Mouse (Mus musculus): Measurements from ENCODE around the gene Btaf1. TPM values are rescaled to one million over a fixed set of nuclear protein-coding genes. Genes with fewer than 3 reads are reported as not detected.

Gene Btaf1
- polyA plus RNA-seq (2015; fragmentation: Nextera tagmentation; extraction: Ambion mirVana): 9.8 and 10.0 TPM in 2 replicates

GRCm38 (mm10) chr19:36925671-36926552 is at the start of gene Btaf1:
Gene Btaf1 (plus strand): TSS chr19:36926079.
- H3K36me3 ChIP-seq: no peaks in the 10 kb centered on the region
- ATAC-seq (ENCODE audit: insufficient read depth, low FRiP score, low read depth): peak; percentile 96

GRCm38 (mm10) chr19:36877329-36877728 is 48.5 kb upstream of the Btaf1 start:
- ATAC-seq (ENCODE audit: insufficient read depth, low FRiP score, low read depth): no peak
- Histone ChIP-seq H3K4me1 (no peaks in the 10 kb centered on the region), H3K4me2 (no peak overlapping the region), H3K27ac (no peak overlapping the region), H3K9ac (no peak overlapping the region), H3K27me3 (replicated peaks) (no peaks in the 10 kb centered on the region), H3K9me3 (no peaks in the 10 kb centered on the region), H3K36me3 (peaks cover 53% of the 10 kb centered on the region), H3K4me3 (replicated peaks) (no peak overlapping the region)

More at GRCm38 (mm10) chr19:36925671-36926552, at the start of gene Btaf1:
- Histone ChIP-seq H3K4me1 (0 out of 2 replicates have a peak, but pooled peaks cover 3% of the 10 kb centered on the region), H3K4me3 (replicated peaks) (peak within 1 kb of the TSS; percentile 95), H3K27me3 (replicated peaks) (no peaks in the 10 kb centered on the region), H3K9me3 (no peaks in the 10 kb centered on the region), H3K4me2 (peak within 1 kb of the TSS; percentile 74), H3K9ac (peak within 1 kb of the TSS; percentile 82), H3K27ac (peak within 1 kb of the TSS; percentile 95)
- under 1% methylated on average over 88 of the region's 98 CpGs for WGBS

- no peaks in the 10 kb centered on the region for H3K9me3 ChIP-seq
- peaks cover 55% of the 10 kb centered on the region for H3K36me3 ChIP-seq
- no peak for ATAC-seq (ENCODE audit: insufficient read depth, low FRiP score, low read depth)
- WGBS: 84% methylated on average over 11 of the region's 11 CpGs
- no peaks in the 10 kb centered on the region for H3K4me1 ChIP-seq
- H3K4me2 ChIP-seq: no peak overlapping the region
- no peak overlapping the region for H3K27ac ChIP-seq
- no peak overlapping the region for H3K9ac ChIP-seq
- no peaks in the 10 kb centered on the region for H3K27me3 ChIP-seq (replicated peaks)
- no peak overlapping the region for H3K4me3 ChIP-seq (replicated peaks)
Measured at GRCm38 (mm10) chr19:36878743-36879495, 47.0 kb upstream of the Btaf1 start.

DNA sequence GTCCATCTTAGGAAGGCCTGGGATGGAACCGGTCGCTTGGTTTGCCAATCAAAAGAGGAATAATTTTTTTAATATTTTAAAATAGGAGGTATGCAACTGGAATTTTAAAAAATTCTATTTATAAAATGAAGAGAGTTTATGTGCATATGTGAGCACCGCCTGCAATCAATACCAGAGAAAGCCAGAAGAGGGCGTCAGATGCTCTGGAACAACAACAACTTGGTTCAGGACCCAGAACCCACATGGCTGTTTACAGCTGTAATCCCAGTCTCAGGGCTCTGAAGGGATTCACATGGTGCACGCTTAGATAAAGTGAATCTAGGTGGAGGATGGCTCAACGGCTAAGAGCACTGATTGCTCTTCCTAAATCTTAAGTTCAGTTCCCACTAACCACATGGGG is 42.8 kb upstream of the Btaf1 start:
- Histone ChIP-seq H3K27me3 (replicated peaks) (no peaks in the 10 kb centered on the region), H3K27ac (no peak overlapping the region), H3K36me3 (peaks cover 52% of the 10 kb centered on the region), H3K9ac (no peak overlapping the region), H3K4me1 (no peaks in the 10 kb centered on the region), H3K4me3 (replicated peaks) (no peak overlapping the region), H3K4me2 (no peak overlapping the region), H3K9me3 (no peaks in the 10 kb centered on the region)
- 76% methylated on average over 6 of the region's 6 CpGs for WGBS
- no peak for ATAC-seq (ENCODE audit: insufficient read depth, low FRiP score, low read depth)

- H3K9me3 ChIP-seq: no peaks in the 10 kb centered on the region
- no peaks in the 10 kb centered on the region for H3K4me1 ChIP-seq
- H3K27ac ChIP-seq: no peak overlapping the region
- peaks cover 57% of the 10 kb centered on the region for H3K36me3 ChIP-seq
- 88% methylated on average over 2 of the region's 2 CpGs for WGBS
- H3K4me2 ChIP-seq: no peak overlapping the region
- no peaks in the 10 kb centered on the region for H3K27me3 ChIP-seq (replicated peaks)
- ATAC-seq (ENCODE audit: insufficient read depth, low FRiP score, low read depth): no peak
- H3K9ac ChIP-seq: no peak overlapping the region
- H3K4me3 ChIP-seq (replicated peaks): no peak overlapping the region
Measured at GRCm38 (mm10) chr19:36886316-36886715, 39.6 kb upstream of the Btaf1 start.

- ATAC-seq (ENCODE audit: insufficient read depth, low FRiP score, low read depth): no peak
- no peaks in the 10 kb centered on the region for H3K27me3 ChIP-seq (replicated peaks)
- 79% methylated on average over 3 of the region's 3 CpGs for WGBS
- no peaks in the 10 kb centered on the region for H3K9me3 ChIP-seq
- no peak overlapping the region for H3K27ac ChIP-seq
- H3K4me1 ChIP-seq: no peaks in the 10 kb centered on the region
- no peak overlapping the region for H3K4me3 ChIP-seq (replicated peaks)
- H3K9ac ChIP-seq: no peak overlapping the region
- H3K36me3 ChIP-seq: peaks cover 57% of the 10 kb centered on the region
- no peak overlapping the region for H3K4me2 ChIP-seq
Measured at GRCm38 (mm10) chr19:36887706-36888105, 38.2 kb upstream of the Btaf1 start.

GRCm38 (mm10) chr19:36891746-36892145 is 34.1 kb upstream of the Btaf1 start:
- 94% methylated on average over 3 of the region's 3 CpGs for WGBS
- peaks cover 39% of the 10 kb centered on the region for H3K36me3 ChIP-seq

DNA sequence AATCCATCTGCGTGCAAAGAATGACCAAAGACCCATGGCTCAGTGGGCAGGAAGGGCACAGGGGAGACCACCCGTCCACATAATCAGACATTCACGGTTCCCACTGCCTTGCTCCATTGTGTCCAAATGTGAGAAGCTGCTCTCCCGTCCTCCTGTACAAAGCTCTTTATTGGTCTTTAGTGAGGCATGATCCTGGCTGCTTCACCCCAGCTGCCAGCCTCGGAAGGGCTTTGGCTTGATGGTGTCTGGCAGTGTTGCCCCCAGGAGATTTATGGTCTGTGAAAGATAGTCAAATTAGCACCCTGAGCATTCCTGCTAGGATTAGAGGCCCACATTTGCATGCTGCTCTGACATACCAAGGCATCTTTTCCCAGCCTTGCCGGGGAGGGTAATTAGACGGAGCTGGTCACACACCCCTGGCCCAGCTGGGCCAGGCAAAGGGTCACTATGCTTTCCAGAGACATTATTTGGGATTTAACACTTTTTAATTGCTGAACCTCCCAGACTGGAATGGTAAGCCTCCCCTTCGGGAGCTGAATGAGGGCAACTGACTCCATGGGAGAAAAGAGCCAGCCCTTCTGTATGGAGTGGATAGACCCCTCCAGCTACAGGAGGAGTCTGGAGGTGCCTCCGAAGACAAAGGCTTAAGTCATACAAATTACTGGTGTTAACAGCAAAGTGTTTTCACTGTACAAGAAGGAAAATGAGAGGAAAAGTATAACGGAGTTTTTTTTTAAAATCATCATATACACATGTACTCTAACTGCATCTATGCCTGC is 28.9 kb upstream of the Btaf1 start:
- ATAC-seq (ENCODE audit: insufficient read depth, low FRiP score, low read depth): no peak
- Histone ChIP-seq H3K27me3 (replicated peaks) (no peaks in the 10 kb centered on the region), H3K27ac (no peak overlapping the region), H3K4me2 (no peak overlapping the region), H3K4me1 (no peaks in the 10 kb centered on the region), H3K9ac (no peak overlapping the region), H3K36me3 (peaks cover 8% of the 10 kb centered on the region; the same call in 1 of the 2 replicates), H3K9me3 (no peaks in the 10 kb centered on the region), H3K4me3 (replicated peaks) (no peak overlapping the region)
- WGBS: 27% methylated on average over 10 of the region's 10 CpGs

More at GRCm38 (mm10) chr19:36891746-36892145, 34.1 kb upstream of the Btaf1 start:
- no peak overlapping the region for H3K9ac ChIP-seq
- H3K4me3 ChIP-seq (replicated peaks): no peak overlapping the region
- no peaks in the 10 kb centered on the region for H3K27me3 ChIP-seq (replicated peaks)
- no peak for ATAC-seq (ENCODE audit: insufficient read depth, low FRiP score, low read depth)
- no peak overlapping the region for H3K27ac ChIP-seq
- no peaks in the 10 kb centered on the region for H3K4me1 ChIP-seq
- no peak overlapping the region for H3K4me2 ChIP-seq
- no peaks in the 10 kb centered on the region for H3K9me3 ChIP-seq

DNA sequence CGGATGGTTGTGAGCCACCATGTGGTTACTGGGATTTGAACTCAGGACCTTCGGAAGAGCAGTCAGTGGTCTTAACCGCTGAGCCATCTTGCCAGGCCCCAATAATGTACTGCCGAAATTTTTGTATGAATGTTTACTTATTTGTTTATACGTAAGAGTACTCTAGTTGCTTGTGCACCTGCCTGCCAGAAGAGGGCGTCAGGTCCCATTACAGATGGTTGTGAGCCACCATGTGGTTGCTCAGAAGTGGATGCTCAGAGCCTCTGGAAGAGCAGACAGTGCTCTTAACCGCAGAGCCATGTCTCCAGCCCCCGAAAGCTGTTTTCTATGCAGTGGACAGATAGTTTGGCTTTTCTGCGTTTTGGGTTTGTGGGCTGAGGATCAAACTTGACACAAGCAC is 28.1 kb upstream of the Btaf1 start:
- 49% methylated on average over 9 of the region's 9 CpGs for WGBS
- no peak overlapping the region for H3K4me3 ChIP-seq (replicated peaks)
- H3K27me3 ChIP-seq (replicated peaks): no peaks in the 10 kb centered on the region
- no peak overlapping the region for H3K9ac ChIP-seq
- no peak overlapping the region for H3K4me2 ChIP-seq
- H3K4me1 ChIP-seq: no peaks in the 10 kb centered on the region
- H3K27ac ChIP-seq: no peak overlapping the region
- ATAC-seq (ENCODE audit: insufficient read depth, low FRiP score, low read depth): no peak
- peaks cover 4% of the 10 kb centered on the region; the same call in 1 of the 2 replicates for H3K36me3 ChIP-seq
- H3K9me3 ChIP-seq: no peaks in the 10 kb centered on the region

- Histone ChIP-seq H3K27me3 (replicated peaks) (no peaks in the 10 kb centered on the region), H3K4me2 (peak overlapping the region; percentile 96; the same call in 1 of the 2 replicates), H3K4me1 (0 out of 2 replicates have a peak, but pooled peaks cover 5% of the 10 kb centered on the region), H3K9ac (no peak overlapping the region), H3K36me3 (no peaks in the 10 kb centered on the region), H3K27ac (no peak overlapping the region), H3K4me3 (replicated peaks) (no peak overlapping the region), H3K9me3 (no peaks in the 10 kb centered on the region)
- WGBS: 41% methylated on average over 7 of the region's 7 CpGs
- ATAC-seq (ENCODE audit: insufficient read depth, low FRiP score, low read depth): no peak
Measured at GRCm38 (mm10) chr19:36903377-36903776, 22.5 kb upstream of the Btaf1 start.

GRCm38 (mm10) chr19:36904211-36905007 is 21.5 kb upstream of the Btaf1 start:
- WGBS: 2% methylated on average over 41 of the region's 41 CpGs
- peak overlapping the region; percentile 59 for H3K4me3 ChIP-seq (replicated peaks)
- ATAC-seq (ENCODE audit: insufficient read depth, low FRiP score, low read depth): peak; percentile 53; the same call in 1 of the 2 replicates
- no peaks in the 10 kb centered on the region for H3K9me3 ChIP-seq
- no peak overlapping the region for H3K27ac ChIP-seq
- no peaks in the 10 kb centered on the region for H3K36me3 ChIP-seq
- 0 out of 2 replicates have a peak, but pooled peaks cover 5% of the 10 kb centered on the region for H3K4me1 ChIP-seq
- peak overlapping the region; percentile 42; the same call in 1 of the 2 replicates for H3K9ac ChIP-seq
- H3K4me2 ChIP-seq: peak overlapping the region; percentile 96
- no peaks in the 10 kb centered on the region for H3K27me3 ChIP-seq (replicated peaks)

Data from stomach, embryonic 15.5 days (tissue).